Mouse (Mus musculus): ENCODE data around the gene Psmb9. TPM values are rescaled to one million over a fixed set of nuclear protein-coding genes. Genes with fewer than 3 reads are reported as not detected.
"Not testable (repeated sequence)": the region's sequence is repeated elsewhere in the genome, so short reads cannot be mapped to it uniquely, and the experiment has no call there.

Psmb9 gene
- polyA plus RNA-seq, 1 experiment from 2014 or later, result 251 TPM

DNA sequence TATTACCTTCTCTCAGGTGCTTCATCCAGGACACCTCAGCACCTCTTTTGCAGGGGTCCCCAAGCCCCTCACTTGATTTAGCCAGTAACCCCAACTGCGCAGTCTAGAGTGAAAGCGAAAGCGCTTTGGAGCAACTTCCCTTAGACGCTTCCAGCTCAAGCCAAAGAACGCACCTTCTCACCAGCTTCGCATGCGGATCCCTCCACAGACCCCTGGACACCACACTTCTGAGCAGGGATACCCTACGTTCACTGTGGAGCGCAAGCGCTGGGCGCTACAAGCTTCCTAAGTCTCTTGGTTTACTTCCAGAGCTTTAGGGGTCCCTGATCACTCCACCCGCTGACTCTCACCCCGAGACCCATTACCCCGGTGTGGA, 691 bp downstream of the Psmb9 start:
- DNase-seq (ENCODE audit: low spot score), result no peak

DNA sequence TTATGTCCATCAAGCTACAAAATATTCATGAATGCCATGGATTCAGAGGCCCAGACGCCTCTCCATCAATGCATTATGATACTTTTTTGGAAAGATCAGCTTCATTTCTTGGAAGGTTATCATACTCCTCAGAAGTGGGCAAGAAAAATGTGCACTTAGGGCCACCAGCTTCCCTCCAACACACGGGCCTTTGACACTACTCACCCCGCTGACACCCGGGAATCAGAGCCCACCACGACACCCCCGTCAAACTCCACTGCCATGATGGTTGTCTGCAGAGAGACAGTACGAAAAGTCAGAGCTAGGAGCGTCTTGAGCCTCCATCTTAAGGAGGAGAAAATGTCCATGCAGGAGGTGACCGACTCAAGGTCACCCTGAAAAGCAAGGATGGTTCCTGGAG, 2.0 kb downstream of the Psmb9 start:
- DNase-seq (ENCODE audit: low spot score), result no peak

DNA sequence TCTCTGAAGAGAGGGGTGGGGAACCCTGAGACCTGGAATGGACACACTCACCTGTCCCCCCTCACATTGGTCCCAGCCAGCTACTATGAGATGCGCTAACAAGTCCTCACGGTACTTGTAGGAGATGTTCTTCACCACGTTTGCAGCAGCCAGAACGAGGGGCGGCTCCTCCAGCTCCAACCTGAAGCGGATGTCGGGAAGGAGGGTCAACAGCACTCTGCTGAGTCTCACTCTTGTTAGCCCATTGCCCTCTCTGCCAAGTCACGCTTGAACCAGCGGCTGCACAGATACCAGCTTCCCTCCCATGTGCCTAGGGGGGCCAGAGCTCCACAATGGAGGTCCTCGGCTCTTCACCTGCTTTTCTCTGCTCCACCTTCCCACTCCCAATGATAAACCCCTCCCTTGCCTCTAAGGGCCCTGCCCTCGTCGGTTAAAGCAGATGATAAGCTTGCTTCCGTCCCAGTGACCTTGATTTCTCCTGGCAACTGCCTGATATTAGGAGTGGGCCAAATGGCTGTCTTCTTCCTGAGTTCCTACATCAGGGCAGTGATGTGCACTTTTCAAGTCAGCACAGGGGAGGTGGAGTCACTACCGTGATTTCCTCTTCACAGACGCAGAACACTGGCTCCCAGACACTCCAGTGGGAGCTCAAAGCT, 3.9 kb downstream of the Psmb9 start:
- DNase-seq (ENCODE audit: low spot score), result no peak

DNA sequence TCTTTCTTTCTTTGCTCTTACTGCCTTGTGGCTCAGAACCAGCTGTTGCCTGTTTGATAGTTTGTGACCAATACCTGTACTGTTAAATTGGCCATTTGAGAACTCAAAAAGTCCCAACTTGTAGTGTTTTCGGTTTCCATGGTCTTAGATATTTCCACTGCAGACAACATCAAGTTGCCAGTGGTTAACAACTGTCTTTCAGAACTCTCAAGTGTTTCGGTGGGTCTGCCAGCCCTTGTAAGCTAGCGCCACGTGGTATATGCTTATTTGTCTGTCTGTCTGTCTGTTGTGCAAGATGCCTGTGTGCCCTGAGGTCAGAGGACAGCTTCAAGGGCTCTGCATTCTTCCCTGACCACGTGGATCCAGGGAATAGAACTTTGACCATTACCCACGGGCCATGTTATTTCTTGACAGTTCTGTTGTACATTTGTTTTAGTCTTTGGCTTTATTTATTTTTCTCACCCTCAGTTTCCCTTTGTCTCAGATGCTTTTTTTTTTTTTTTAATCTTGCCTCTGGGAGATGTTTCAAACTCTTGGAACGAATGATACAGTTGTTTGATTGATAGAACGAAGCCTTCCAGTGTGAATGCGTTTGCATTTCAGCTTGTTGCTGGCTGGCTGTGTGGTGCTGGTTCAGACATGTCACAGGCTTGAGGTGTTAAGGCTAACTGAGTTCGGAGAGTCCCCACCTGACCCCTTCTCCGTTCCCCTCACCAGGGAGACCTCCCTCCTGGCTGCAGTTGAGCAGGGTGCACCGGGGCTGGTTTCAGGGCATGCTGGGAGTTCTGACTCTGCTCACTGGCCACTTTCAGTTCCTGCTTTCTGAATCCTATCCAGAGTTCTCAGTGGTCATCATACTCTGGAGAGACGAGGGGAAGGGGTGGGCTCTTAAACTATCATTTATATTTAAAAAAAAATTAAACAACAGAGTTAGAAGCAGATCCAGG, 7.4 kb downstream of the Psmb9 start:
- DNase-seq (ENCODE audit: low spot score), result no peak

DNA sequence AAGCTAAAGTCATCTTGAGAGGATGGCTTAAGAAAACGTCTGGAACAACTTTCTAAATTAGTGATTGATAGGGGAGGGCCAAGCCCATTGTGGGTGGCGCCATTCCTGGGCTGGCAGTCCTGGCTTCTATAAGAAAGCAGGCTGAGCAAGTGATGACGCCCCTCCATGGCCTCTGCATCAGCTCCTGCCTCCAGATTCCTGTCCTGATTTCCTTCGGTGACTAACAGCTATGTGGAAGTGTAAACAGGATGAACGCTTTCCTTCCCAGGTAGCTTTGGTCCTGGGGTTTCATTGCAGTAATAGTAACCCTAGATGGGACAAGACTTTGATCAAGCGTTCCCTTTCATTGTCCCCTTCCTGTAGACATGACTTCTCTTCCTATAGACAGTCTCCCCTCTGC, 8.5 kb downstream of the Psmb9 start:
- DNase-seq (ENCODE audit: low spot score), result no peak

DNA sequence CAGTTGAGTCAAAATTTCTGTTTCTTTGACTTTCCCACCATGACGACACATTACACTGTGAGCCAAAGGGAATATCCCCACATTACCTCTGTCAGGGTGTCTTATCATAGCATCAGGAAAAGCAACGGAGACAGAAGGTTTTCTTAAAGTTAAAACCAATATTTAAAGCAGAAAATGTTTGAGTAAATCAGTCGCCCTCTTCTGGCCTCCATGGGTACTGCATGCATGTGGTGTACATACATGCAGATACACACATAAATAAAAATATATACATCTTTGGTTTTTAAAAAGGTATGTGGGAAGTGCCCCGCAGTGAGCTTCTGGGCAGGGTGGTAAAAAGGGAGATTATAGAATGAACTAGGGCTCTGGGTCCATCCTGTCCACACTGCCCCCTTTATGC, 10.4 kb downstream of the Psmb9 start:
- peak; percentile 34 for DNase-seq (ENCODE audit: low spot score)

DNA sequence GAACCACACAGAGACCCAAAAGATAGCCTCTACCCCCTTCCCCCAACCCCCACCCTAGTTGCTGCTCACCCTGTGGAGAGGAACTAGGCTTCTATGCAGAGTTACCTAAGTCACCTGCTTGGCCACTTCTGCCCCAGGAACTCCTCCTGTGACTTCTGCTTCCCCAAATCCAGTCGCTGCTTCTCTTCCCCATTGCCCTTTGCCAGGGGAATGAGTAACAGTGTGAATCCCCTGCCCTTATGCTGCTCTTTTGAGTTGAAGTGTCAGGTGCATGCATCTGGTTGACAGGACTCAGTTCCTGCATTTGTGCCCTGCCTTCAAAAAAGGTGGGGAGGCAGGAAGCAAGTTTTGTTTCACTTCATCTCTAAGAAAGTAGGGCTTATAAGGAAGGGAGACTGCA, 13.5 kb downstream of the Psmb9 start:
- DNase-seq (ENCODE audit: low spot score), result peak; percentile 35

DNA sequence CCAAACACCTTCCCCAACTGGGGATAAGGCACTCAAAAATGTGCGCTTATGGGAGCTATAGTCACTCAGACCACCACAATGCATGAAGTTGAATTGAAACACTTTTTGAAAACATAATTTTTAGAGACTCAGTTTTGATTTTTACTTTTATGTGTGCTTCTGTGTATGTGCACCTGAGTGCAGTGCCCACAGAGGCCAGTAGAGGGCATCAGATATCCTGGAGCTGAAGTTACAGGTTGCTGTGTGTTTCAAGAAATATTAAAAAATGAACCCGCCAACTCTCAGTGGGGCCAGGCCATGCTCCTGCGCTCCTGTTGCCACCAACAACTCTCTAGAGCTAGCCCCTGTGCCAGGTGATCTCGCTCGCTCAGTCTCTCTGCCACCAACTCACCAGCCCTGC, 15.0 kb downstream of the Psmb9 start:
- DNase-seq (ENCODE audit: low spot score), result peak; percentile 23

DNA sequence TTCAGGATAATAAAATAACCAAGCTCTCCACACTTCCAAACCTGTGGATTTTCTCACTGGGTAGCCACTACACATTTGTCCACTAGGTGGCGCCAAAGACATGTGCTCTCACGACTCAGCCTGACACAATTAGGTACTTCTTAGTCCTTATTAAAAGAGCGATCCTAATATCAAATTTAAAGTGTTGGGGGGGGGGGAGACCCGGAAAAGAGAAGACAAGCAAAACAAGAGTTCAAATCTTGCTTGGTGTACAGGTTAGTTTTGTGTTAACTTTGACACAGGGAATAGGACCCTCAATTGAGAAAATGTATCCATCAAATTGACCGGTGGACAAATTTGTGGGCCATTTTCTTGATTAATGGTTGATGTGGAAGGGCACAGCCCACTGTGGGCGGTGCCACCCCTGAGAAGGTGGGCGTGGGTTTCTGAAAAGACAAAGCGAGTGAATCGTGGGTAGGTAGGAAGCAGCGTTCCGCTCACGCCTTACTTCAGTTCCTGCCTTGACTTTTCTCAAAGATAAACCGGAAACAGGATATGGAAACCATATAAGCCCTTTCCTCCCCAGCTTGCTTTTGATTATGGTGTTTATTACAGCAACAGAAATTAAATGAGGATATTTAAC, 16.6 kb downstream of the Psmb9 start:
- peak; percentile 88 for DNase-seq (ENCODE audit: low spot score)

DNA sequence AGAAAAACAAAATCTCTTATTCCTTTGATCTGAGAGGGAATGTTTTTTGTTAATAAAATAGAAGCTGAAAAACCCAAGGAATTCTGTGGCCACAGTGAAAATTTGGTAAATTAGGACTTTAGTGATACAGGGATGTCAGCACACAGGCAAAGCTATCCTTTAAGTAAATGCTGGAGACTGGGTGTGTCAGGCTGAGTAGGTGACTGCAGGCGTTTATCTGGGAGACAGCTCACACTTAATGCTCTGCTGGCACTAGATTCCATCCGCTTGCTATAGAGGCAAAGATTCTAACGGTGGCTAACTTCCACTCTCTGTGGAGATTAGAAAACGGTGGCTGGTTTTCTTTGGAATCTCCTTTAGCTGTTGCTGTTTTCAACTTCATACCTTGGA, 17.1 kb downstream of the Psmb9 start:
- DNase-seq (ENCODE audit: low spot score), result no peak

DNA sequence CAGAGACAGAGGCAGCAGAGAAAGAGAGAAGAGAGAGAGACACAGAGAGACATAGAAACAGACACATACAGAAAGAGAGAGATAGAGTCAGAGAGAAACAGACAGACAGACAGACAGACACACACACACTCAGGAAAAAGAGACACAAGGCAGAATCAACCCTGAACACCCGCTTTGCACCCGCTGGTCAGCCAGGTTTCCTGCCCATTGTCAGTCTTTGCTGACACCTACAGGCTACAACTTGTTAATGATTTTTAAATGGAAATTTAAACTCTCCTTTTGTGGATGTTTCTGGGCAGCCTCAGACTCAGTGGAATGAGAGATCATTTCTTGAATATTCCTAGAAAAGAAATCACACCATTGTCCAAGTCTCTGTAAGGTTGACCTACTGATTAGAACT, 18.3 kb downstream of the Psmb9 start:
- DNase-seq (ENCODE audit: low spot score), result peak; percentile 71

DNA sequence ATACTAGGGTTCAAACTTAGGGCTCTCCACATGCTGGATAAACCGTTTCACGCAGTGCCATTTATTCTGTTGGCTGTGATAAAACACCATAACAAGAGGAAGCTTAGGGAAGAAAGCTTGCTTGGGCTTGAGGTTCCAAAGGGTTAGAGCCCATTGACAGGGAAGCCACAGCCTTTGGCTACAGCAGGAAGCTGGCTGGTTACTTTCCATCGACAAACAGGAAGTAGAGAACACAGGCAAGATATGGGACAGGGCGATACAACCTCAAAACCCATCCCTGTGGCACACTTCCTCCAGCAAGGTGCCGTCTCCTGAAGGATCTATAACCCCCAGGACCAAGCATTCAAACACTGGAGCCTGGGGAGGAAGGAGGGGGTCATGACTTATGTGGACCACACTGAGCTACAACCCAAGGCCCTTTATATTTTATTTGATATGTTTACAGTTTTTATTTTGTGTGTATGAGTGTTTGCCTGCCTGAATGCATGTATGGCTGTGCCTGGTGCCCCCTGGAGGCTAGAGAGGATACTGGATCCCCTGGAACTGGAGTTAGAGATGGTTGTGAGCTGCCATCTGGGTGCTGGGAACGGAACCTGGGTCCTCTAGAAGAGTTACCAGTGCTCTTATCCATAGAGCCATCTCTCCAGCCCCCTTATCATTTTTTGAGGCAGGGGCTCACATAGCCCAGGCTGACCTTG, 22.4 kb downstream of the Psmb9 start:
- DNase-seq (ENCODE audit: low spot score), result peak; percentile 28

DNA sequence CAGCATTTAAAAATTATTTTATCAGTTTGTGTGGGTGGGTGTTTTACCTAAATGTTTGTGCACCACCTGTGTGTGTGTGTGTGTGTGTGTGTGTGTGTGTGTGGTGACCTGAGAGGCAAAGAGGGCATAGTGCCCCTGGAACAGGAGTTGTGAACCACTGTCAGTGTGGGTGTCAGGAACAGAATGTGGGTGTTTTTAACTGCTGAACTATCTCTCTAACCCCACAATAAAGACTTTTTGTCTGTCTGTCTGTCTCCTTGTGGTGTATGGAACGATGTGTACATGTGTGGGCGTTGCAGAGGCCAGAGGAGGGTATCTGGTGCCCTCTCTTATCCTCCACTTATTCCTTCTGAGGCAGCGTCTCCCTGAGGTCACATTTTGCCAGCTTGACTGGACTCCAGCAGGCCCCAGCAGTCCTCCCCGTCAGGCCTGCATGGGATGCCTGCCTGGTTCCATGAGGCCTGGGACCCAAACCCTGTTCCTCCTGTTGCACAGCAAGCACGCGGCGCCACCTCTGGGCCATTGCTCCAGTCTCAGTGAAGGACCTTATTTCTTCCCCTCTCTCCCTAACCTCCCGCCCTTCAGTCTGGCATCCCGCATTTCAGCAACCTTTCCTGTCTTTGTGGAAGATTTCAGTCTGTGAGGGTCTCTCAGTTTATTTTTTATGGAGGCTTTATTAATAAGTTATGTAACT, 23.2 kb downstream of the Psmb9 start:
- peak; percentile 52 for DNase-seq (ENCODE audit: low spot score)

DNA sequence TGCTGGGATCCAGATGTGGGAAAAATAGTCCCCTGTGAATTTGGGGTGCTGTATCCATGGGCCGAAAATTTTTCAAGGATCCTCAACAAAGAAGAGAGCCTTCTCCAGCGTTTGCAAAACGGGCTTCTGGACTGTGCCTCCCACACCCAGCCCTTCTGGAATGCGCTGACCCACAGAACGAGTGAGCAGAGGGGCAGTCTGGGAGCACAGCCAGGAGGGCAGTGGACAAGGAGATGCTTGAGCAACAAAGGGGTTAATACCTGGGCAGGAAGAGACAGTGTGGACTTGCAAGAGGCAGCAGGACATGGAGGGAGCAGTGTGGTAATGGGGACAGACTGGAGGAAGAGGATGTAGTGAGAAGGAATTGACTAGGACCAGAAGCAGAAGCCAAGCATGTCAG, 32.0 kb downstream of the Psmb9 start:
- DNase-seq (ENCODE audit: low spot score), result no peak

DNA sequence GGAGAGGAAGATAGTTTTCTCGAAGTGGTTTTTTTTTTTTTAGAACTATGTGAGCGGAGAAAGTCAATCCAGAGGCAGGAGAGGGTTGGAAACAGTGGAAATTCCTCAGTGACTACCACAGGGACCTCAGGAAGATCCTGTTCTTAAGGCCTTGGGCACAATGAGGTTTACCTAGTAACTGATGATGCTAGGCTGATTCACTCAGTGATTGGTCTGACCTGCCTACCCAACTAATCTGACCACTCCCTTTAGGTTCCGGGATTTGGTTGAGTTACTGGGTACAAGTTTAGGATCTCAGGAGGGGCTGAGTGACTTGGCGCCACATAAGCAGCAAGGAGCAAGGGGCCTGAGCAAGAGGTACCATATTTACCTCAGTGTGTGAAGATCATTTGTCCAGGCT, 34.6 kb downstream of the Psmb9 start, which contains the start of gene H2-DMb1:
Gene H2-DMb1 (plus strand): TSS at position 150 of the 400 bp plus-strand sequence.
- DNase-seq (ENCODE audit: low spot score), result peak; percentile 44

DNA sequence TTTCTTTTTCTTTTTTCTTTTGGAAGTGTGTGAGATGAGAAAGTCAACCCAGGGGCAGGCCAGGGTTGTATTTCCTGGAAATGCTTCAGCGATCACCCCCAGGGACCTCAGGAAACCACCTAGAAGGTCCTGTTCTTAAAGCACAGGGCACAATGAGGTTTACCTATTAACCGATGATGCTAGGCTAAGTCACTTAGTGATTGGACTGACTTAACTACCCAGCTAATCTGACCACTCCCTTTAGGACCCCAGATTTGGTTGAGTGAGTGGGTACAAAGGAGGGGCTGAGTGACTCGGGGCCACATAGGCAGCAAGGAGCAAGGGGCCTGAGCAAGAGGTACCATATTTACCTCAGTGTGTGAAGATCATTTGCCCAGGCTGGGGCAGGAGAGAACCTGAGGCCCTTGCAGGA, 42.6 kb downstream of the Psmb9 start:
- no peak for DNase-seq (ENCODE audit: low spot score)

DNA sequence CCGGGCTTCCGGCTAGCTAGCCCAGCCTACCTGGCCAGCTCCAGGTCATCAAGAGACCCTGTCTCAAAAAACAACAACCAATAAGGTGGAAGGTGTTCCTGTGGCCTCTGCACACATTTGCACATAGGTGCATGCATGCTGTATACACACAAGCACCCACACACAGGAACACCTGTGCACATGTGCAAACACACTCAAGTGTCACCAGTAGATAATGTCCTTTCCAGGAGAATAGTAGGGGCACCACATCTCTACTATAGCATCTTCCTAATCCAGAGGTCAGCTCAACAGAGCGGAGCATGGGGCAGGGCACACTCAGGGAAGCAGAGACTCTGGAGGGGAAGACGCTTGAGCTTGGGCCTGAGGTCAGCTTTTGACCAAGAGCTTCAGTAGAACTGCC, 43.3 kb downstream of the Psmb9 start:
- not testable (repeated sequence) for DNase-seq (ENCODE audit: low spot score)

DNA sequence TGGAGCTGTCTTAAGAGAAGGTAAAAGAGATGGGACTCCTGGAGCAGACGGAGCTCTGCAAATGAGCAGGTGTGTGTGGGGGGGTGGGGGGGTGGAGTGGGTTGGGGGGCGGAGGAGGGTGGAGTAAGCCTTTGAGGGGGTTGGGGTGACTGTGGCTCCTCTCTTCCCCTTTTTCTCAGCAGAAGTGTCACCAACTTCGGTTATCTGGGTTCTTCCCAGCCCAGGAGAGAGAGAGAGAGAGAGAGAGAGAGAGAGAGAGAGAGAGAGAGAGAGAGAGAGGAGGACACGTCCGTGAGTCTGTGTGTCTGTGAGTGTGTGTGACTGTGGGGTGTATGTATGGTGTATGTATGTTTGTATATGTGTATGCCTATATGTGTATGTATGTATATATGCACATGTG, 44.1 kb downstream of the Psmb9 start:
- DNase-seq (ENCODE audit: low spot score), result no peak

DNA sequence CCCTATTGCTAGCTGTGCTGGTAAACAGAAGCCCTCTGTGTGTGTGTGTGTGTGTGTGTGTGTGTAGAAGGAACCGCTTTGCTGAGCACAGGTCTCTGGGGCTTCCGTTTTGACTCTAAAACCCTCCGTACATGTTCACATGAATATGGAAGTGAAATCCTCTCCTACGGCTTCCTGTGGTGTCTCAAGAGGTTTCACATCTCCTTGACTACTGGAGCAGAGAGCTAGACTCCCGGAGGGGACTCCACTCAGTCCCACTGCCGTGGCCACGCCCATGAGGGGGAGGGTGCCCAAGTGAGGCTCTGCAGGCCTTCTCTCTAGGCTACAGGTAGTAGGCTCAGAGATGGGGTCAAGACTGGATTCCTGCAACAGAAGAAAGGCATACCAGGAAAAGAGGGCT, 44.5 kb downstream of the Psmb9 start, which contains the start of gene H2-DMb2:
Gene H2-DMb2 (plus strand): TSS at position 275 of the 400 bp plus-strand sequence.
- peak; percentile 79 for DNase-seq (ENCODE audit: low spot score)

DNA sequence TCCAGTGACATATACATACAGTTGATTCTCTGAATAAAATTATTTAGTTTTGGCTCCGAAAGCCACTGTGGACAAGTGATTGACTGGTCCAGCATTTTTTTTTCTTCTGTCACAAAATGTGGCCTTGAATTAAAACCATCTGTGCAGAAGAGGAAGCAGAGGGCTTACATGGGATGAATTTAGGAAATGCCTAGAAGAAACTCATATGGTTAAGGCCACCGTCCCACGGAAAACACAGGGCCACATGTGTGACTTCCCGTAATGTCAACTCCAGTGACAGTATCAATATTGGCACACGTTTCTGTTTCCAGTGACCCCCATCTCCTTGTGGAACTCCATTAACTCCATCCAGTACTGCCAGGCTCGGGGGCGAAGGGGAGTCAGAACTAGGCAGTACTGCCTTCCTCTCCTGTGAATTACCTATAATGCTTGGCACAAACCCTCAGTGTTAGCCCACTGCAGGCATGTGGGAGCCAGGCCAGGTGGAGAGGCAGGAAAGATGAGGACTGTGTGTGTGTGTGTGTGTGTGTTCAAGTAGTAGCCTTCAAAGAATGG, 45.0 kb downstream of the Psmb9 start:
- DNase-seq (ENCODE audit: low spot score), result no peak

DNA sequence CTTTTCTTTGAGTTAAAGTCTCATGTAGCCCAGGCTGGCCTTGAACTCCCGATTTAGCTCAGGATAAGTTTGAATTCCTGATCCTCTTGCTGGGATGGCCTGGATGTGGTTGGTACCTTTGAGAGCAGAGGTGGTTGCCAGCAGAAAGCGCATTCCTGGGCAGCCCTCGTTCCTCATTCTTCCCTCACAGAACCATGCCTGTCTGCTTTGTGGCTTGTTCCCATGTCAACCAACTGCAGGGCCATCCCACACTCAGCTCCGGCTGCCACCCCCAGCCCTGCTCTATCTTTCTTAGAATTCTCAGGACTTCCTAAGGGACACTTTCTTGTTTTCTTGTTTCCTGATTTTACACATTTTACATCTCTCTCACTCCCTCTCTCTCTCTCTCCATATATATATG, 46.1 kb downstream of the Psmb9 start:
- DNase-seq (ENCODE audit: low spot score), result no peak
